Mouse (Mus musculus) thymus, adult 2 months (tissue): ENCODE measurements around the gene Tex29.

Experiments used
- CTCF ChIP-seq: fragments of 200-500 bp; IDR thresholded peaks from 2 replicates; pipeline ENCODE4 v1.5.1; 2012; ENCODE audit warnings: mild to moderate bottlenecking, control low read depth, low read length, moderate library complexity, borderline replicate concordance; ENCODE audit not compliant: control insufficient read depth, poor library complexity, insufficient read depth; ENCODE audit errors: extremely low read depth
- POLR2A ChIP-seq: fragments of 200-500 bp; IDR thresholded peaks from 2 replicates; pipeline ENCODE4 v1.6.1; 2012; ENCODE audit warnings: mild to moderate bottlenecking, low read length, control low read depth, moderate library complexity; ENCODE audit not compliant: control insufficient read depth, poor library complexity, insufficient read depth; ENCODE audit errors: extremely low read depth

GRCm38 (mm10) chr8:11815206-11815605 is 25.1 kb upstream of the Tex29 start:
- TF ChIP-seq POLR2A (no peak), CTCF (no peak)
